Comparison of ENCODE assay signal across 8 mouse cellular contexts in the genomic region with DNA sequence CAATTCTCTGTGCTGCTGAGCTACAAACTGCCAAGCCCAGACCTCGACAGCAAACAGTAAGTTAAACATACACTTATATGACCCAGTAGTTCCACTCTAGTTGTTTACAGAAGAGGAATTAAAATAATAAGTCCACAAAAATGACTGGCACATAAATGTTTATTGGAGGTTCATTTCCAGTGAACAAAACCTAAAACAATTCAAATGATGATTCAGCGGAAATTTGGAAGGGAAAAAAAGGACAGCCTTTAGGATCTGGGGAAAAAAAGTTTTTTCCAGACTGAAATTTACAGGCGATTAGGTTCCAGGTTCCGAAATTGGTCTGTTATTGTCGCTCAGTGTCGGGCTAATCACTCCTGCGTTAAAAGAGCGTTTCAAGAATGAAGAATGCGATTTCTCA. TPM values are rescaled to one million over a fixed set of nuclear protein-coding genes. Genes with fewer than 3 reads are reported as not detected.
DNase-seq lines count a peak whose midpoint lies in the region; ATAC-seq and TF ChIP-seq lines count a peak whose summit lies in the region.

No protein-coding gene starts in this region.

- peak overlapping the region; percentile 54; the same call in 1 of the 2 replicates for H3K9ac ChIP-seq in lung, embryonic 15.5 days
- peak overlapping the region; percentile 67 for H3K9ac ChIP-seq in neural tube, embryonic 15.5 days (replicated peaks)

- TF ChIP-seq CTCF in embryonic fibroblast, embryonic 13.5 days (IDR thresholded peaks at IDR 0.05; ENCODE audit: borderline replicate concordance, insufficient read depth, low read length): no peak

- WGBS in lung, embryonic 15.5 days: 15% methylated on average over 9 of the region's 9 CpGs
- WGBS in limb, embryonic 10.5 days: 24% methylated on average over 9 of the region's 9 CpGs
- 14% methylated on average over 9 of the region's 9 CpGs for WGBS in neural tube, embryonic 15.5 days

- no peak for DNase-seq in lung, postnatal 10 days
- DNase-seq in limb, embryonic 10.5 days (ENCODE audit: low spot score): no peak
- no peak for DNase-seq in thymus, postnatal 10 days (ENCODE audit: low spot score in 2 of 2)
- DNase-seq in layer of hippocampus, adult 9-11 months: no peak
- no peak for DNase-seq in cerebellum, adult 9-10 months

- H3K4me1 ChIP-seq in lung, embryonic 15.5 days: peaks cover 6% of the 10 kb centered on the region; the same call in 1 of the 2 replicates
- 0 out of 2 replicates have a peak, but pooled peaks cover 5% of the 10 kb centered on the region for H3K4me1 ChIP-seq in embryonic fibroblast, embryonic 13.5 days (ENCODE audit: control insufficient read depth, insufficient read depth, low read length)
- H3K4me1 ChIP-seq in limb, embryonic 10.5 days: peaks cover 16% of the 10 kb centered on the region
- H3K4me1 ChIP-seq in neural tube, embryonic 15.5 days: peaks cover 19% of the 10 kb centered on the region

- TF ChIP-seq POLR2A in embryonic fibroblast, embryonic 13.5 days (IDR thresholded peaks at IDR 0.05; ENCODE audit: low read depth, low read length): no peak

- H3K27ac ChIP-seq in lung, embryonic 15.5 days: 0 out of 2 replicates have a peak overlapping the region, but pooled peaks have one; percentile 11
- H3K27ac ChIP-seq in embryonic fibroblast, embryonic 13.5 days (ENCODE audit: insufficient read depth, low read length): peak overlapping the region; percentile 47; the same call in 1 of the 2 replicates
- no peak overlapping the region; the same call in 1 of the 2 replicates for H3K27ac ChIP-seq in limb, embryonic 10.5 days
- H3K27ac ChIP-seq in neural tube, embryonic 15.5 days (replicated peaks): peak overlapping the region; percentile 75; the same call in 1 of the 2 replicates

- H3K27me3 ChIP-seq in lung, embryonic 15.5 days: no peaks in the 10 kb centered on the region
- peaks cover 68% of the 10 kb centered on the region for H3K27me3 ChIP-seq in limb, embryonic 10.5 days (ENCODE audit: low read depth, poor library complexity, severe bottlenecking)
- H3K27me3 ChIP-seq in neural tube, embryonic 15.5 days (replicated peaks): no peaks in the 10 kb centered on the region; the same call in none of the 2 replicates

- H3K9me3 ChIP-seq in lung, embryonic 15.5 days: no peaks in the 10 kb centered on the region
- H3K9me3 ChIP-seq in limb, embryonic 10.5 days (replicated peaks): no peaks in the 10 kb centered on the region
- no peaks in the 10 kb centered on the region for H3K9me3 ChIP-seq in neural tube, embryonic 15.5 days (replicated peaks)

- no peak for ATAC-seq in lung, embryonic 15.5 days (ENCODE audit: borderline replicate concordance, extremely low read depth, low FRiP score, low TSS enrichment)
- no peak for ATAC-seq in neural tube, embryonic 15.5 days (ENCODE audit: low FRiP score)

- peak overlapping the region; percentile 59 for H3K4me3 ChIP-seq in lung, embryonic 15.5 days
- H3K4me3 ChIP-seq in embryonic fibroblast, embryonic 13.5 days (ENCODE audit: insufficient read depth, low read length): peak overlapping the region; percentile 52
- peak overlapping the region; percentile 68 for H3K4me3 ChIP-seq in limb, embryonic 10.5 days
- H3K4me3 ChIP-seq in neural tube, embryonic 15.5 days (replicated peaks): peak overlapping the region; percentile 67

- H3K36me3 ChIP-seq in lung, embryonic 15.5 days: no peaks in the 10 kb centered on the region
- H3K36me3 ChIP-seq in limb, embryonic 10.5 days: no peaks in the 10 kb centered on the region
- peaks cover 3% of the 10 kb centered on the region; the same call in 1 of the 2 replicates for H3K36me3 ChIP-seq in neural tube, embryonic 15.5 days

- peak overlapping the region; percentile 69 for H3K4me2 ChIP-seq in lung, embryonic 15.5 days
- H3K4me2 ChIP-seq in neural tube, embryonic 15.5 days: peak overlapping the region; percentile 82

RNA-seq across cellular contexts. Expression of a gene that starts 0.4 kb away (rescaled TPM):
- 8.6 and 8.9 TPM in 2 replicates for polyA plus RNA-seq in lung, embryonic 15.5 days (2015; fragmentation: Nextera tagmentation; extraction: Ambion mirVana)
- 19.7 and 23.3 TPM in 2 replicates for polyA plus RNA-seq in embryonic fibroblast, embryonic 13.5 days (2011; ENCODE audit: insufficient read length, low read depth, missing spikeins)
- polyA plus RNA-seq in limb, embryonic 10.5 days (2016; fragmentation: Nextera tagmentation; extraction: Ambion mirVana): 1.4 and 2.0 TPM in 2 replicates
- 16.1 and 18.1 TPM in 2 replicates for polyA plus RNA-seq in neural tube, embryonic 15.5 days (2015; fragmentation: Nextera tagmentation; extraction: Ambion mirVana)

RNA-seq across cellular contexts. Expression of a gene that starts 6.7 kb away (rescaled TPM):
- not detected in 2 replicates for polyA plus RNA-seq in lung, embryonic 15.5 days (2015; fragmentation: Nextera tagmentation; extraction: Ambion mirVana)
- polyA plus RNA-seq in embryonic fibroblast, embryonic 13.5 days (2011; ENCODE audit: insufficient read length, low read depth, missing spikeins): not detected in 2 replicates
- not detected in 2 replicates for polyA plus RNA-seq in limb, embryonic 10.5 days (2016; fragmentation: Nextera tagmentation; extraction: Ambion mirVana)
- not detected in 2 replicates for polyA plus RNA-seq in neural tube, embryonic 15.5 days (2015; fragmentation: Nextera tagmentation; extraction: Ambion mirVana)

RNA-seq across cellular contexts. Expression of a gene that starts 14.3 kb away (rescaled TPM):
- polyA plus RNA-seq in lung, embryonic 15.5 days (2015; fragmentation: Nextera tagmentation; extraction: Ambion mirVana): 771 and 802 TPM in 2 replicates
- 162 and 177 TPM in 2 replicates for polyA plus RNA-seq in embryonic fibroblast, embryonic 13.5 days (2011; ENCODE audit: insufficient read length, low read depth, missing spikeins)
- 1,140 and 1,215 TPM in 2 replicates for polyA plus RNA-seq in limb, embryonic 10.5 days (2016; fragmentation: Nextera tagmentation; extraction: Ambion mirVana)
- 756 and 815 TPM in 2 replicates for polyA plus RNA-seq in neural tube, embryonic 15.5 days (2015; fragmentation: Nextera tagmentation; extraction: Ambion mirVana)

RNA-seq across cellular contexts. Expression of a gene that starts 20.4 kb away (rescaled TPM):
- polyA plus RNA-seq in lung, embryonic 15.5 days (2015; fragmentation: Nextera tagmentation; extraction: Ambion mirVana): 0.62 and 0.86 TPM in 2 replicates
- polyA plus RNA-seq in embryonic fibroblast, embryonic 13.5 days (2011; ENCODE audit: insufficient read length, low read depth, missing spikeins): not detected in 2 replicates
- polyA plus RNA-seq in limb, embryonic 10.5 days (2016; fragmentation: Nextera tagmentation; extraction: Ambion mirVana): 0.16 and 0.19 TPM in 2 replicates
- 0.15 and 0.41 TPM in 2 replicates for polyA plus RNA-seq in neural tube, embryonic 15.5 days (2015; fragmentation: Nextera tagmentation; extraction: Ambion mirVana)

RNA-seq across cellular contexts. Expression of a gene that starts 23.3 kb away (rescaled TPM):
- polyA plus RNA-seq in lung, embryonic 15.5 days (2015; fragmentation: Nextera tagmentation; extraction: Ambion mirVana): 8.6 and 10.8 TPM in 2 replicates
- polyA plus RNA-seq in embryonic fibroblast, embryonic 13.5 days (2011; ENCODE audit: insufficient read length, low read depth, missing spikeins): 36.2 and 37.0 TPM in 2 replicates
- 15.1 and 17.2 TPM in 2 replicates for polyA plus RNA-seq in limb, embryonic 10.5 days (2016; fragmentation: Nextera tagmentation; extraction: Ambion mirVana)
- 15.0 and 16.6 TPM in 2 replicates for polyA plus RNA-seq in neural tube, embryonic 15.5 days (2015; fragmentation: Nextera tagmentation; extraction: Ambion mirVana)
